Mouse (Mus musculus) hindbrain, postnatal 0 days (tissue): ENCODE measurements at regions not wholly inside any gene's neighbourhood (a gene's known extent, or its start where the extent isn't known, plus 50 kb on each side); places are given as distances from the start of the nearest gene placed in this dataset.

ENCODE experiments used
- ATAC-seq: fragments of 200-750 bp; cut with Nextera tagmentation; 2 replicates; pipeline ENCODE4 v1.8.0; 2017; ENCODE audit warnings: mild to moderate bottlenecking, moderate TSS enrichment, moderate library complexity
- DNase-seq: peaks from one replicate; pipeline ENCODE4 v3.0.0-alpha.2; 2015; ENCODE audit warnings: low spot score
- H3K27ac ChIP-seq: fragments of 300-500 bp; sonication (generic); 2 replicates; pipeline ENCODE4 v1.5.1; 2014; ENCODE audit warnings: mild to moderate bottlenecking
- H3K27me3 ChIP-seq: fragments of 300-500 bp; sonication (generic); 2 replicates; pipeline ENCODE4 v1.6.1; 2014; ENCODE audit warnings: low read length, mixed read lengths; ENCODE audit not compliant: insufficient read depth
- H3K36me3 ChIP-seq: fragments of 300-500 bp; sonication (generic); 2 replicates; pipeline ENCODE4 v1.6.1; 2014; ENCODE audit warnings: low read length, mixed read lengths; ENCODE audit not compliant: insufficient read depth
- H3K4me1 ChIP-seq: fragments of 300-500 bp; sonication (generic); 2 replicates; pipeline ENCODE4 v1.6.1; 2014; ENCODE audit warnings: antibody characterized with exemption, low read length, mixed read lengths; ENCODE audit not compliant: insufficient read depth
- H3K4me2 ChIP-seq: fragments of 300-500 bp; sonication (generic); 2 replicates; pipeline ENCODE4 v1.6.1; 2014; ENCODE audit warnings: low read depth, mild to moderate bottlenecking, low read length, moderate library complexity, mixed read lengths
- H3K4me3 ChIP-seq: fragments of 300-500 bp; sonication (generic); 2 replicates; pipeline ENCODE4 v1.5.1; 2014; ENCODE audit warnings: low read length
- H3K9ac ChIP-seq: fragments of 300-500 bp; sonication (generic); replicated peaks from 2 replicates; pipeline ENCODE4 v1.6.1; 2014; ENCODE audit warnings: mild to moderate bottlenecking, low read length, moderate library complexity, mixed read lengths
- H3K9me3 ChIP-seq: fragments of 300-500 bp; sonication (generic); 2 replicates; pipeline ENCODE4 v1.6.1; 2016; ENCODE audit warnings: low read length, mixed read lengths
- CTCF ChIP-seq: IDR thresholded peaks from 2 replicates; pipeline ENCODE4 v1.5.1; 2016; ENCODE audit warnings: antibody characterized with exemption, control low read depth, low read depth
- WGBS: fragments of 180-500 bp; shearing (Covaris S2); extraction: QIAGEN DNeasy Blood & Tissue Kit; methylation state at CpG from one replicate; pipeline ENCODE4 v1.1.7; 2014; 5-methylcytosine and 5-hydroxymethylcytosine counted together

- no peak for TF ChIP-seq CTCF
- H3K9ac ChIP-seq, result 0 out of 2 replicates have a peak overlapping the region, but pooled peaks have one; percentile 21
- H3K4me1 ChIP-seq, result peaks cover 25% of the 10 kb centered on the region
- ATAC-seq (peak; percentile 92), DNase-seq (peak; percentile 90)
- 19% methylated on average over 25 of the region's 25 CpGs for WGBS
- H3K4me2 ChIP-seq, result peak overlapping the region; percentile 19
- H3K27ac ChIP-seq, result peak overlapping the region; percentile 89
- no peak overlapping the region for H3K4me3 ChIP-seq
- no peaks in the 10 kb centered on the region for H3K27me3 ChIP-seq
- no peaks in the 10 kb centered on the region for H3K9me3 ChIP-seq
- no peaks in the 10 kb centered on the region for H3K36me3 ChIP-seq
These were observed 142.0 kb upstream of the Irf2bp2 start for GRCm38 (mm10) chr8:126735488-126736440.

GRCm38 (mm10) chr8:126734743-126735487, 141.1 kb upstream of the Irf2bp2 start:
- Histone ChIP-seq H3K27ac (peak overlapping the region; percentile 89), H3K9ac (no peak overlapping the region), H3K9me3 (no peaks in the 10 kb centered on the region), H3K4me1 (peaks cover 25% of the 10 kb centered on the region), H3K4me3 (no peak overlapping the region), H3K4me2 (no peak overlapping the region), H3K36me3 (no peaks in the 10 kb centered on the region), H3K27me3 (no peaks in the 10 kb centered on the region)
- ATAC-seq (0 out of 2 replicates have a peak, but pooled peaks have one; percentile 21), DNase-seq (peak; percentile 37)
- no peak for TF ChIP-seq CTCF
- 53% methylated on average over 7 of the region's 7 CpGs for WGBS

- TF ChIP-seq CTCF, result no peak
- Histone ChIP-seq H3K4me2 (no peak overlapping the region), H3K36me3 (no peaks in the 10 kb centered on the region), H3K27me3 (no peaks in the 10 kb centered on the region), H3K27ac (0 out of 2 replicates have a peak overlapping the region, but pooled peaks have one; percentile 45), H3K9ac (no peak overlapping the region), H3K4me1 (peaks cover 25% of the 10 kb centered on the region), H3K4me3 (no peak overlapping the region), H3K9me3 (no peaks in the 10 kb centered on the region)
- DNase-seq (no peak), ATAC-seq (no peak)
- 69% methylated on average over 6 of the region's 6 CpGs for WGBS
These were observed 140.0 kb upstream of the Irf2bp2 start for GRCm38 (mm10) chr8:126733779-126734178.

- Histone ChIP-seq H3K4me2 (no peak overlapping the region), H3K27ac (peak overlapping the region; percentile 45; the same call in 1 of the 2 replicates), H3K27me3 (no peaks in the 10 kb centered on the region), H3K9ac (no peak overlapping the region), H3K4me1 (peaks cover 25% of the 10 kb centered on the region), H3K9me3 (no peaks in the 10 kb centered on the region), H3K4me3 (no peak overlapping the region), H3K36me3 (no peaks in the 10 kb centered on the region)
- peak; percentile 59 for DNase-seq
- 33% methylated on average over 7 of the region's 7 CpGs for WGBS
- no peak for ATAC-seq
- TF ChIP-seq CTCF, result no peak
These were observed 139.5 kb upstream of the Irf2bp2 start for GRCm38 (mm10) chr8:126733307-126733706.

- no peak overlapping the region for H3K4me2 ChIP-seq
- no peak overlapping the region for H3K27ac ChIP-seq
- H3K27me3 ChIP-seq, result no peaks in the 10 kb centered on the region
- no peak for ATAC-seq
- WGBS, result 82% methylated on average over 3 of the region's 3 CpGs
- TF ChIP-seq CTCF, result no peak
- H3K4me1 ChIP-seq, result peaks cover 12% of the 10 kb centered on the region; the same call in 1 of the 2 replicates
- no peak overlapping the region for H3K4me3 ChIP-seq
- no peak for DNase-seq
- H3K9me3 ChIP-seq, result no peaks in the 10 kb centered on the region
- H3K9ac ChIP-seq, result no peak overlapping the region
- H3K36me3 ChIP-seq, result no peaks in the 10 kb centered on the region
These were observed 136.3 kb upstream of the Irf2bp2 start for GRCm38 (mm10) chr8:126730017-126730631.

- H3K27ac ChIP-seq, result no peak overlapping the region
- 80% methylated on average over 12 of the region's 12 CpGs for WGBS
- TF ChIP-seq CTCF, result no peak
- no peaks in the 10 kb centered on the region for H3K27me3 ChIP-seq
- H3K9me3 ChIP-seq, result no peaks in the 10 kb centered on the region
- H3K4me3 ChIP-seq, result no peak overlapping the region
- ATAC-seq (no peak), DNase-seq (no peak)
- H3K9ac ChIP-seq, result no peak overlapping the region
- no peak overlapping the region for H3K4me2 ChIP-seq
- H3K36me3 ChIP-seq, result no peaks in the 10 kb centered on the region
- 0 out of 2 replicates have a peak, but pooled peaks cover 6% of the 10 kb centered on the region for H3K4me1 ChIP-seq
These were observed 135.3 kb upstream of the Irf2bp2 start for GRCm38 (mm10) chr8:126728987-126729632.
